Mouse (Mus musculus): ENCODE measurements around the gene Cd68. TPM values are rescaled to one million over a fixed set of nuclear protein-coding genes. Genes with fewer than 3 reads are reported as not detected.

Gene Cd68
- polyA plus RNA-seq, 1 experiment from 2014 or later, result 7.1 TPM

DNA sequence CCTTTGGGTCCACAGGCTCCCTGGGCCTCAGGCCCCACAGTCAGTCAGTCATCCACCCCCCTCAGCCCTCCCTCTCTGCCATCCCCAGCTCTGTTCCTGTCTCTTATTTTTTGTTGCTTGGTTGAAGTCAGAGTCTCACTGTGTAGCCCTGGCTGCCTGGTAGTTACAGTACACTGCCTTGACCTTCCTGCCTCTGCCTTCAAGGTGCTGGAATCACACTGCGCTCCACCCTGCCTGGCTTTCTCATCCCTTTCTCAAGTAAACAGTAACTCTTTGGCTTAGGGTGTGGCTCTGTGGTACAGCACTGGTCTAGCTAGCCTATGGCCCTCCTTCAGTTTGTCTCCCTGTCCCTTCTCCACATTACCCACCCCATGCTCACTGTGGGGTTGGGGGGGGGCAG lies 23.9 kb upstream of the Cd68 start:
- WGBS, result 88% methylated on average over 1 of the region's 1 CpGs
- H3K27ac ChIP-seq (replicated peaks), result no peak overlapping the region

DNA sequence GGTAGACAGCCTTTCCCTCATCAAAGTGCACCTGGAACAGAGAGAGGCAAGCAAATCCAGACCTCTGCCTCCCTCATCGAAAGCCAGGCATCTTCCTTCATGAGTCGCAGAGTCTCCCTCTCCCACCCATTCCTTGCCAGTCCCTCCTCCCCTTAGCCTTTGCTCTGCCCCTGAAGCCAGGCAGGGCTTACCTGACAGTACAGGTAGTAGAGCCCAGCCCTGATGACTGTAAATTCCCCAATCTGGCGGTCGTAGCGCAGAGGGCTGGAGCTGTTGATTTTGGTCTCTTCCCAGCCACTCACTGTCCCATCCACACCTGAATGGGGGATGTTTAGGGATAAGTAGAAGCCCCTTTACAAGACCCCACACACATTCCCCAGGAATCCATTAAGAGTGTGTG lies 21.1 kb upstream of the Cd68 start:
- no peaks in the 10 kb centered on the region for H3K36me3 ChIP-seq
- ATAC-seq (ENCODE audit: low FRiP score, low read depth), result no peak
- no peaks in the 10 kb centered on the region for H3K9me3 ChIP-seq
- 0 out of 2 replicates have a peak overlapping the region, but pooled peaks have one; percentile 25 for H3K9ac ChIP-seq (replicated peaks)
- H3K4me1 ChIP-seq, result peaks cover 13% of the 10 kb centered on the region
- H3K27ac ChIP-seq (replicated peaks), result no peak overlapping the region
- H3K4me3 ChIP-seq, result no peak overlapping the region
- no peak overlapping the region for H3K4me2 ChIP-seq (replicated peaks)
- peaks cover 24% of the 10 kb centered on the region; the same call in 1 of the 2 replicates for H3K27me3 ChIP-seq
- 66% methylated on average over 5 of the region's 5 CpGs for WGBS

More for the DNA sequence above, 23.9 kb upstream of the Cd68 start:
- Histone ChIP-seq H3K4me3 (no peak overlapping the region), H3K36me3 (no peaks in the 10 kb centered on the region), H3K27me3 (0 out of 2 replicates have a peak, but pooled peaks cover 17% of the 10 kb centered on the region), H3K4me2 (replicated peaks) (no peak overlapping the region), H3K4me1 (0 out of 2 replicates have a peak, but pooled peaks cover 2% of the 10 kb centered on the region), H3K9me3 (no peaks in the 10 kb centered on the region), H3K9ac (replicated peaks) (no peak overlapping the region)
- ATAC-seq (ENCODE audit: low FRiP score, low read depth), result no peak

DNA sequence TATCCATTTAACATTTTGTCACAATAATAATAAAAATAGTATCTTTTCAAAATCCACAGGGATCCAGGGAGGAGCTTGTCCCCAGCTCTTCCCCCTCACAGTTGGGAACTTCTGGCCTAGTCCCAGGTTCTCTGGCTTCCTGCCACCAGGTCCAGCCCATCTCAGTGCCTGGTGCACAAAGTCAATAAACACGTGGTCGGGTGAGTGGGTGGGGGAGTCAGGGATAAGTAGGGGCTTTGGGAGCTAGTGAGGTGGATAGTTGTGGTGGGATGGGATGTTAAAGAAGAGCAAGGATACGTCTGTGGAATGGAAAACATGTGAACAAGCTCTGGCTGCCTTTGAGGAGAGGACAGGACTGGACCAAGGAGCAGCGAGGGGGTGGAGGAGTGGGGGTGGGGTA lies 20.4 kb upstream of the Cd68 start:
- H3K9me3 ChIP-seq, result no peaks in the 10 kb centered on the region
- peaks cover 13% of the 10 kb centered on the region for H3K4me1 ChIP-seq
- whole genome bisulfite sequencing, result 19% methylated on average over 4 of the region's 4 CpGs
- H3K9ac ChIP-seq (replicated peaks), result 0 out of 2 replicates have a peak overlapping the region, but pooled peaks have one; percentile 25
- H3K4me2 ChIP-seq (replicated peaks), result no peak overlapping the region
- no peak overlapping the region for H3K27ac ChIP-seq (replicated peaks)
- H3K27me3 ChIP-seq, result peaks cover 22% of the 10 kb centered on the region; the same call in 1 of the 2 replicates
- no peak overlapping the region for H3K4me3 ChIP-seq
- no peak for ATAC-seq (ENCODE audit: low FRiP score, low read depth)
- no peaks in the 10 kb centered on the region for H3K36me3 ChIP-seq

DNA sequence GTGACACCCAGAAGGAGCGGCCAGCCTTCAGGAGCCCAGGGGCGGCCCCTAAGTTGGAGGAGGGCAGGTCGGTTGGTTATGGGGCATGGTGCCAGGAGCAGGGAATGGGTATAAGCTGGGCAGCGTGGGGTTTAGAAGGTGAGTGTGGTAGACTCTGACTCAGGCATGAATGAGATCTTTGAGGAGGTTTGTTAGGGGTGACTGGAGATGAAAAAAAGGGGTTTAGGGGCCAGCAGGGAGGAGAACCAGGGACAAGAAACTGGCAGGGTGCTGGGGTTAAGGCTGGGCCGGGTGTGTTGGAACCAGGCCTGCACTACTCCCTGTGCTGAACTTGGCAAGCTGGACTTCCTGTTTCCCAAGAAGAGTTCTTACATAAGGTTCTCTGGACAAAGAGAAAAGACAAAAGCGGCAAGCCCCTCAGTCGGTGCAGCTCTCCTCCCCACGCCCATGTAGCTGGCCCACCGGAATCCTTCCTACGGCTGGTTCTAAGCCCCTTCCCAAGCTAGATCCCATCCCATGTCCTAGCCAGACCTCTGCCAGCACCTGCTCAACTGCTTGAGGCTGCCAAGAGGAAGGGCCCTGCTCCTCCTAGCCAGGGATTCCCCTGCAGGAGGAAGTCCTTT lies 19.7 kb upstream of the Cd68 start, which contains the start of gene Tnfsf13:
TSS of gene Tnfsf13 (minus strand) at position 259 of the 623 bp plus-strand sequence.
- Histone ChIP-seq H3K4me2 (replicated peaks) (no peak within 1 kb of the TSS), H3K4me3 (no peak within 1 kb of the TSS), H3K27me3 (peaks cover 19% of the 10 kb centered on the region; the same call in 1 of the 2 replicates), H3K4me1 (peaks cover 19% of the 10 kb centered on the region), H3K9me3 (no peaks in the 10 kb centered on the region), H3K27ac (replicated peaks) (no peak within 1 kb of the TSS), H3K9ac (replicated peaks) (peak within 1 kb of the TSS; percentile 25; the same call in 1 of the 2 replicates), H3K36me3 (no peaks in the 10 kb centered on the region)
- no peak for ATAC-seq (ENCODE audit: low FRiP score, low read depth)
- 58% methylated on average over 10 of the region's 10 CpGs for WGBS

DNA sequence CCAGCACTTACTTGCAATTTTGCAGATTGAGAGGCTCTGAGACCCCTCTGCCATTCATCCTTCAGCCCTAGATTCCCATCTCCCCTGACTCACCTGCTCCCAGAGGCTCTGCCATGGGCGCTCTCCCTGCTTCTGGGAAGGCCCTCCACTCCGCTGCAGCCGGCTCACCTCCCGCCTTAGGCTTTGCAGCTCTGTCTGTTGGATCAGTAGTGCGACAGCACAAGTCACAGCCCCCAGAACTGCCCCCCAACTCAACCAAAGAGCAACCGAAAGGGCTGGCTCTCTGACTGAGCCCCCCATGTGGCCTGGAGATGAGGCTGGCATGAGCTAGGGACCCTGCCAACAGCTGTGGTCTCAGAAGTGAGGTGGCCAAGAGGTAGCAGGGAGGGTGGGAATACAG lies 19.0 kb upstream of the Cd68 start:
- Histone ChIP-seq H3K4me3 (no peak overlapping the region), H3K27me3 (peaks cover 19% of the 10 kb centered on the region; the same call in 1 of the 2 replicates), H3K4me1 (peaks cover 26% of the 10 kb centered on the region), H3K36me3 (peaks cover 4% of the 10 kb centered on the region), H3K27ac (replicated peaks) (no peak overlapping the region), H3K4me2 (replicated peaks) (no peak overlapping the region), H3K9me3 (no peaks in the 10 kb centered on the region), H3K9ac (replicated peaks) (no peak overlapping the region)
- ATAC-seq (ENCODE audit: low FRiP score, low read depth), result no peak
- 74% methylated on average over 6 of the region's 6 CpGs for WGBS

DNA sequence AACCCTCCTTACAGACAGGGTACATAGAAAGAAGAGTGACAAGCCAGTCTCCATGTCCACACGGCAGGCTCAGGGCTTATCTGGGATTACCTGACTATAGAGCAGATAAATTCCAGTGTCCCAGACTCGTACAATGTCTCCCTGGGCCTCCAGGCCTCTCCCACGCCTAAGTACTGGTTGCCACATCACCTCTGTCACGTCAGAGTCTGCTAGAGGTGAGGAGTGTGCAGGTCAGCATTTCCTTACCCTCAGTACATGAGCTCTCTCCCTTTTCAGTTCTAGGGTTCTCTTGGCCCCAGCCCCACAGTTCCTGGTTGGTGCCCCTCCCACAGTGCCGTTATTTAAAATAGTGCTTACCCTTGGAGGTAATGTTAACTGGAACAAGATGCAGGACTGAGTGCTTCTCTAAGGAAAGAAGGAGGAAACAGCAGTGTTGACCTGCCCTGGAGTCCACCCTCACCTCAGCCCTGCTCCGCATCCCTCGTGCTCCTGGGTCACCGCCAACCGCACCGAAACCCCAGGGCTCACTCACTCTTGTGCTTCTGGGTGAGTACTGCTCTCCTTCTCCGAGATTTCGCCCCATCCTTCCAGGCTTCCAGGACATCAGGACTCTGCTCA lies 18.3 kb upstream of the Cd68 start:
- H3K36me3 ChIP-seq, result peaks cover 9% of the 10 kb centered on the region
- H3K4me2 ChIP-seq (replicated peaks), result no peak overlapping the region
- H3K27me3 ChIP-seq, result peaks cover 19% of the 10 kb centered on the region; the same call in 1 of the 2 replicates
- H3K4me3 ChIP-seq, result no peak overlapping the region
- no peaks in the 10 kb centered on the region for H3K9me3 ChIP-seq
- H3K4me1 ChIP-seq, result peaks cover 31% of the 10 kb centered on the region
- H3K27ac ChIP-seq (replicated peaks), result no peak overlapping the region
- H3K9ac ChIP-seq (replicated peaks), result no peak overlapping the region
- ATAC-seq (ENCODE audit: low FRiP score, low read depth), result no peak
- WGBS, result 81% methylated on average over 12 of the region's 12 CpGs

DNA sequence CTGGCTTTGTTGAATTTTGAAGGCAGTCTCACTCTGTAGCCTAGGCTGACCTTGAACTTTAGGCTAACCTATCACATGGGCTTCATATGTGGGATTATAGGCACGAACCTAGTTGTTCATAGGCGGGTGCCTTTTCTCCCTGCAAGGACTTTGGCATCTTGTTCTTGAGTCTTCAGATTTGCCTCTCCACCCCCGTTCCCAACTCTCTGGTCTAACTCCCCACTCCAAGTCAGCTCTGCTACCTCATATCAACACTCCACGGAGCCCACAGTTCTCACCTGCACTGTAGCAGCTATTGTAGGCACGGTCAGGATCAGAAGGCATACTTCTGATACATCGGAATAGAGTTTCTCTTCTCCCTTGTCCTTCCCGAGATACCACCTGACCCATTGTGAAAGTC lies 17.6 kb upstream of the Cd68 start:
- H3K4me2 ChIP-seq (replicated peaks), result no peak overlapping the region
- no peak overlapping the region for H3K4me3 ChIP-seq
- no peaks in the 10 kb centered on the region for H3K9me3 ChIP-seq
- H3K27me3 ChIP-seq, result peaks cover 19% of the 10 kb centered on the region; the same call in 1 of the 2 replicates
- no peak overlapping the region; the same call in 1 of the 2 replicates for H3K9ac ChIP-seq (replicated peaks)
- WGBS, result 72% methylated on average over 7 of the region's 7 CpGs
- H3K4me1 ChIP-seq, result peaks cover 32% of the 10 kb centered on the region
- H3K36me3 ChIP-seq, result peaks cover 15% of the 10 kb centered on the region
- H3K27ac ChIP-seq (replicated peaks), result no peak overlapping the region
- no peak for ATAC-seq (ENCODE audit: low FRiP score, low read depth)

DNA sequence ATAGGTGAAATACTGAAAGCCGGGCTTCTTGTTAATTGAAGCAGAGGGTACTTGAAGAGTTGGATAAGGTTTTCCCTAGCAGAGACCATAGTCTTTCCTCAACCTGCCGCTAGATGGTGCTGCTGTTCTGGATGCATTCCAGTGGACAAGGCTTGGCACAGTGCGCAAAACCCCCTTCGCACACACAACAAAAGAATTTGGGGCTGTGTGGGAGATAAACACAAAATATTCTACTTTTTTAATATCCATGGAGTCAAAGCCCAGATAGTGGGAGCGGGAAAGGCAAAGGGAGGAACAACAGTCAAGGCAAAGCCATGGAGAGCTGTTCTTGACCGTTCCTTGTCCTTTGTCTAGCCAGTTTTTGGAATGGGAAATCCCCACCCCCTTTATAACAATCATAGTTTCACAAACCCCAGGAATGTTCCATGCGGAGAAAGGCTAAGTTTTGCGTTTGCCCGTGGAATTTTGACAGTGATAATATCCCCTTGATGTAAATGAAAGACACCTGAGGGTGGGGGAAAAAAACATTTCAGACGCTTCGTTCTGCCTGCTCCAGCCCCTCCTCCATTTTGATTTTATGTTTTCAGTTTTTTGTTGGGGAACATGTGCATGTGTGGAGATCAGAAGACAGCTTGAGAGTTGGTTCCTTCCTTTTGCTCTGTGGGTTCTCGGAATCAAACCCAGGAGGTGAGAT lies 17.0 kb upstream of the Cd68 start:
- peaks cover 19% of the 10 kb centered on the region; the same call in 1 of the 2 replicates for H3K27me3 ChIP-seq
- 23% methylated on average over 12 of the region's 12 CpGs for WGBS
- ATAC-seq (ENCODE audit: low FRiP score, low read depth), result no peak
- no peaks in the 10 kb centered on the region for H3K9me3 ChIP-seq
- peak overlapping the region; percentile 81; the same call in 1 of the 2 replicates for H3K4me3 ChIP-seq
- peaks cover 21% of the 10 kb centered on the region for H3K36me3 ChIP-seq
- peak overlapping the region; percentile 88; the same call in 1 of the 2 replicates for H3K27ac ChIP-seq (replicated peaks)
- peaks cover 32% of the 10 kb centered on the region for H3K4me1 ChIP-seq
- peak overlapping the region; percentile 93 for H3K4me2 ChIP-seq (replicated peaks)
- no peak overlapping the region; the same call in 1 of the 2 replicates for H3K9ac ChIP-seq (replicated peaks)

DNA sequence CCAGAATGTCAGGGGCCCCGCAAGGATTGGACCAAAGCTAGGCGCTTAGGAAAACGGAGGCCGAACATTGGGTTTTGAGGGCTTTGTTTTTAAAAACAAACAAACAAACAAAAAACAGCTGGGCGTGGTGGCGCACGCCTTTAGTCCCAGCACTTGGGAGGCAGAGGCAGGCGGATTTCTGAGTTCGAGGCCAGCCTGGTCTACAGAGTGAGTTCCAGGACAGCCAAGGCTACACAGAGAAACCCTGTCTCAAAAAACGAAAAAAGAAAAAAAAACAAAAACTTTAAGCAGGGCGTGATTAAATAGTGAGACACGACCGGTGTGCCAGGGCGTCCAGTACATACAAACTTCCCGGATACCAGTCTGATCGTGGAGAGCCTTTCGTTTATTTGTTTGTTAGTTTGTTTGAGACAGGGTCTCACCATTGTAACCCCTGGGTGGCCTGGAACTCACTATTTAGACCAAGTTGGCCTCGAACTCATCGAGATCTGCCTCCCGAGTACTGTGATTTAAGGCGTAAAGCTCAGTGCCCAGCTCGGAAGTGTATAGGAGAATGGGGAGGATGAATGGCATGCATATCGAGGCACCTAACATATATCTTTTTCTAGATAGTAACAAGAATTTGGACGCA lies 16.4 kb upstream of the Cd68 start:
- peak; percentile 18; the same call in 1 of the 2 replicates for ATAC-seq (ENCODE audit: low FRiP score, low read depth)
- peaks cover 32% of the 10 kb centered on the region for H3K4me1 ChIP-seq
- 28% methylated on average over 24 of the region's 24 CpGs for WGBS

DNA sequence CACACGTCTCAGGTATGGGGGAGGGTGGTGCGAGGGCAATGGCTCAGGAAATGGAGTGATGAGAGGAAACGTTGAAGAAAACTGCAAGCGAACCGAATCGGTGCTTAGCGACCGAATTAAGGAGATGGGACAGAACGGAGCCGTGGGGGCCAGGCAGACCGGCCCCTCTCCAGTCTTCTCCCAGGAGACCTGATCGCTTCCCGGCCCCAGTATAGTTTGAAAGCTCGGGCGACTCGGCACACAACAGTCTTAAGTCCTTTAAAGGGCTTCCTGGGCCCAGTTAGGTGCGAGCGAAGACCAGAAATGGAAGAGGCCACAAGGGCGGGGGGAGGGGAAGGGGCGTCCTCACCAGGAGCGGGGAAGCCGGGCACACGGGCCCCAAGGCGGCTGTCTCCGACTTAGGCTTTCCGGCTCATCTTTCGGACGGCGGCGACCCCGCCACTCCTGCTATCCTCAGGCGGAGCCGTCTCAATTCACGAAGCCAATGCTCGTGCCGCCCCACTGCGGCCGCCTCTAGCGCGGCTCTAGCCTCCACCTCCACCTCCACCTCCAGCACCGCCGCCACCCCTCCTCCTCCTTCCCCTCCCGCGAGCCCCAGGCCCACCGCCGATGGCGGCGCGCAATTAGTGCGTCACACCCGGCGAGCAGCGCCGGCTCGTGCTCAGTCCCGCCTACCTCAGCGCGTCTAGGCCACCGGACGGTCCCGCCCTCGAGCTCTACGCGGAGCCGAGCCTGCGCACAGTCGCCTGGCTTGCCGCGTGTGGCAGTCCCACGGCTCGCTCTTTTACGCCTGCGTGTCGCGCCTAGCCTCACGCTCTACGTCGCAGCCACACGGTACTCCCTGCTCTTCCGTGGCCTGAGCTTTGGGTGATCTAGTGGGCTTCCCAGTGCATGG lies 15.6 kb upstream of the Cd68 start, which contains the start of gene Senp3:
TSS of gene Senp3 (minus strand) at position 771 of the 895 bp plus-strand sequence.
- H3K27me3 ChIP-seq, result peaks cover 11% of the 10 kb centered on the region; the same call in 1 of the 2 replicates
- peak; percentile 96 for ATAC-seq (ENCODE audit: low FRiP score, low read depth)
- peak within 1 kb of the TSS; percentile 81 for H3K4me3 ChIP-seq
- H3K27ac ChIP-seq (replicated peaks), result peak within 1 kb of the TSS; percentile 88
- under 1% methylated on average over 78 of the region's 80 CpGs for WGBS
- H3K4me1 ChIP-seq, result peaks cover 32% of the 10 kb centered on the region
- peaks cover 35% of the 10 kb centered on the region for H3K36me3 ChIP-seq
- H3K4me2 ChIP-seq (replicated peaks), result peak within 1 kb of the TSS; percentile 93
- H3K9ac ChIP-seq (replicated peaks), result peak within 1 kb of the TSS; percentile 76
- H3K9me3 ChIP-seq, result no peaks in the 10 kb centered on the region

More for the DNA sequence above, 16.4 kb upstream of the Cd68 start:
- Histone ChIP-seq H3K9me3 (no peaks in the 10 kb centered on the region), H3K36me3 (peaks cover 27% of the 10 kb centered on the region), H3K4me3 (peak overlapping the region; percentile 81), H3K27me3 (peaks cover 19% of the 10 kb centered on the region; the same call in 1 of the 2 replicates), H3K27ac (replicated peaks) (peak overlapping the region; percentile 88), H3K4me2 (replicated peaks) (peak overlapping the region; percentile 93), H3K9ac (replicated peaks) (peak overlapping the region; percentile 76)
